Mouse (Mus musculus) embryo, embryonic 10 days (tissue): ENCODE results near the gene Tmem144.

Experiments used
- DNase-seq: peaks from one replicate; pipeline ENCODE4 v3.0.0-alpha.2; 2015; ENCODE audit warnings: low spot score

Tmem144 gene

DNA sequence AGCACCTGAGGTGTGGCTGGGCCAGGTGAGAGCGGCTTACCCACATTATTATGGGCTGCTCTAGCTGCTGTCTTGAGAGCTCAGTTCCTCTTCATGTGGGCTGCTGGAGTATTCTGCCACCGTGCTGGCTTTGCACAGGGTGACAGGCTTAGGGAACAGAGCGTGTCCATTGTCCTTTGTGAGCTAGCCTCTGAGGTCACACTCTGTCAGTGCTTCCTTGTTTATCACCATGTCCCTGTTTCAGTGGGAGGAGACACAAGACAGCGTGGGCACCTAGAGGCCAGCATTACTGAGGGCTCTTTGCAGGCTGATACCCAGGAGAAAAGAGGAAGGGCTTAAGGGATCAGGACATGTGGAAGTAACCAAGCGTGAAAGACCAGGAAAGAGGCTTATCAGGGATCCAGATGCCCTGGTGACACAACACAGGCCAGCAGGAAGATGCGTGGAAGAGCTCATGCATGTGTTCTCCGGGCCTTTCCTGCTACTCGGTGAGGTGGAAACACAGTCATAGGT is at the start of gene Tmem144:
TSS of gene Tmem144 (minus strand) at position 120 of the 513 bp plus-strand sequence.
- peak; percentile 25 for DNase-seq

DNA sequence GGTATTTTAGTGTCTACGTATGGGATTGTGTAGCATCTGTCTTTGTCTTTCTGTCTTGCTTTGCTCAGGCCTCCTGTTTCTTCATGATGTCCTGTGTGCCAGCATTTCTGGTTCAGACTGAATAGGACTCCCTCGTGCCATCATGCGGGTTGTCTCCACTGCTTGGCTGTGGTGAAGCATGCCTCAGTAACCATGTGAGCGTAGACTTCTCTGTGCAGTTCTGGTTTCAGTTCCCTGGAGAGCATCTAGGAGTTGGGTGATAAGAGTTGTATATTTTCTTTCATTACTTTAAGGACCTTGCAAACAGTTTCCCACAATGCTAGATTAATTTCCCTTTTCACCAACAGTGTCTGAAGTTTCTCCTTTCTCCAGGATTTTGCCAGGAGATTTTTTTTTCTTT is 49.2 kb upstream of the Tmem144 start:
- no peak for DNase-seq

DNA sequence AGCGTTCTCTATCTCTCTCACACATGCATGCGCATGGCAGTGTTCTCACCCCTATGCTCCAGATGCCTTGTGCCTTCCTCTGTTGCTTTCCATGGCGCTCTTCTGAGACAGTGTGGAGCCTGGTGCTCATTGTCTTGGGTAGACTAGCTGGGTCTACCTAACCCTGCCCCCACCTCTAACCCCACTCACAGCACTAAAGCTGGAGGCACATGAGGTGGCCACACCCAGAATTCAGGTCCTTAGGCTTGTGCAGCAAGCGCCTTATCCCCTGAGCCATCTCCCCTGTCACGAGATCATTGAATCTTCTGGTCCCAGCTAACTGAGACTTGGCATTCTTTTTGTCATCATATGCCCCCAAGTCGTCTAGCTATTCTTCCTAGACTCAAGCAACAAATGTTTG is 48.7 kb upstream of the Tmem144 start:
- no peak for DNase-seq

DNA sequence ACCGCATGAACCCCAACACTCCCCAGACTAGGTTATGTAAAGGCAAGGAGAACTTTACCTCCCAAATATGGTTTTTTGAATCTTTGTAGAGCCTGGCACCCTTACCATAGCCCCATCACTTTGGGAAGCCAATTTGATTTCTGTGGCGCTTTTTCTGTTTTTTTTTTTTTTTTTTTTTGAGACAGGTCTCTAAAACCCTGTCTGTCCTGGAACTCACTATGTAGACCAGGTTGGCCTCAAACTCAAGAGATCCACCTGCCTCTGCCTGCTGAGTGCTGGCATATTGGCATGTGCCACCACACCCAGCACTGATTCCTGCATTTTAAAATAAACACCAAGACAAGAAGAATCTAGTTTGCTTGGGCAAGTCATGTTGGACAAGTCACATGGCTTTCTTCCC is 47.9 kb upstream of the Tmem144 start:
- no peak for DNase-seq

DNA sequence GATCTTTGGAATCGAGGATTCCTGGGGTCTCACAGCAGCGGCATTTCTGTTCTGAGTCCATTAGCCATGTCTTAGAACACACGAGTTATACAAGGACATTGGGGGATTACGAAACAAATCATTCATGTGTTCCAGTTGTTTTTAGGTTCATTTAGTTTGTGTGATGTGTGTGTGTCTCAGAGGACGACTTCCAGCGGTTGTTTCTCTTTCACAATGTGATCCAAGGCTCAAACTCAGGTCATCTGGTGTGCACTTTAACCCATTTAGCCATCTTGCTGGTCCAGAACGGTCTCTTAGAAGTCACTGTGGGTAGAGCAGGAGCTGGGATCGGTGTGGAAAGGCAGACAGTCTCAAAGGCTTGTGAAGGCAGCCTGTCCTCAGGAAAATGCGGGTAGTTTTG is 47.3 kb upstream of the Tmem144 start:
- no peak for DNase-seq

DNA sequence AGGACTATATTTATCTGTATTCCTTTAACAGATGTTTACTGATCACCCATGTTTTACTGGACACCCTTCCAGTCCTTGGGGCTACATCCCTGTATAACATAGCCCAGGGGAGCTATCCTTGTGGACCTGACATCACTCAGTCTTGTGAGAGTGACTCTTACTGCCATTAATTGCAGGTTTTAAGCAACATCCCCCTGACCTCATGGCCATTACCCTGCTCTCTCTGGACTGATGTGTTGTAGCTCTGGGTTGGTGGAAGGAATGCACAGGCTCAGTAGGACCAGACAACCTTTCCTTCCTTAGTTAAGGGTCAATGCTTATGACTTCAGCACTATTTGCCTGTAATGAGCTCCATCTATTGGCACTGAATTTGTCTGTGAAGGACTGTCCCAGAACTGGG is 45.9 kb upstream of the Tmem144 start:
- DNase-seq: no peak

DNA sequence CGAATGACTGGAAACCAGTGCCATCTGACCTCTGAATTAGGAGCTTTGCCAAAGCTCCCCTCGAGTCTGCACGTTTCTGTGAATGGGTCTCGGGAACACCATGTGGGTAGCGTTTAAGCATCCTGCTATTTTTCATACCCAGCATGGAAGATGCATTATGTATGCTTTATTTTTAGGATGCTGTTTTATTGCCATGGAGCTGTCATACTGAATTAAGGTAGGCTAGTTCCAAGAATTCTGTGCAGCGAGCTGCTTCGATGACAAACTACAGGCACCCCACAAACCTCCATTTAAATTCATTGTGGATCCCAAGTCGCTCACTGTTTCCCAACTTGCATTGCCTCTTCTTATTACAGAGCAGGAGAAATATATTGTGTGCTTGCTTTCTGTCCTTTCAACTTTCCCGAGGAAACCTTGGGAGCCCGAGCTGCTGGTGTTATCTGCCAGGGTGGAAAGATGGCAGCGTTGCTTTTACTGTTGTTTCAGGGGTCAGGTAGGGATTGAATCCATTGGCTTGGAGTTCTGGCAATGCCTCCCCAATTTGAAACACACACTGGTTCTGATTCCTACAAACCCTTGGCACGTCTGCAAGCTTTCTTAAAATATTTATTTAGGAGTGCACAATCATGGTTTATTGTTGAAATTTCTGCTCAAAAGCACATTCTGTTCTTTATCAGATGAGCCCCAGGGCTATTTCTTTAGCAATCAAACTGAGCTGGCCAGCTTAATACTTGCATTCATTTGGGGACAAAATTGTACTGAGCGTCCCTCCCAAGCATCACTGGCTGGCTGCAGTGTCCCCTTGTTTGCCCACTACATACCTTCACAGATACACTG is 45.2 kb upstream of the Tmem144 start:
- DNase-seq: no peak

DNA sequence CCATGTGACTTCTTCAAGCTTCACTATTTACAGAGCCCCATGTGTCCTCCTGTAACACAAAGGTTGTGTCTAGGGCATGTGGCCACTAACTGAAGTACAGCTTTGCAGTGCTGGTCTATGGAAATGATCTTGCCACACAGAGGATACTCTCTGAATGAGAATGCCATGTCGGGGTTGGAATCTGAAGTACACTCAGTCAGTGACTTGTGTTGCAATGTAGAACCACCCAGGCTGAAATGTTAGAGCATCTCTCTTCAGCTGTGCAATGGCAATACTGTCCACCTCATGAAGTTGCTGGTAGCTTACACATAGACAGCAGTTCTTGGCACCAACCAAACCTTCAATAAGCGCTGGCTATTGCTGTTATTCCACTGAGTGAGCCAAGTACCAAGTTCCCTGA is 35.4 kb upstream of the Tmem144 start:
- no peak for DNase-seq

DNA sequence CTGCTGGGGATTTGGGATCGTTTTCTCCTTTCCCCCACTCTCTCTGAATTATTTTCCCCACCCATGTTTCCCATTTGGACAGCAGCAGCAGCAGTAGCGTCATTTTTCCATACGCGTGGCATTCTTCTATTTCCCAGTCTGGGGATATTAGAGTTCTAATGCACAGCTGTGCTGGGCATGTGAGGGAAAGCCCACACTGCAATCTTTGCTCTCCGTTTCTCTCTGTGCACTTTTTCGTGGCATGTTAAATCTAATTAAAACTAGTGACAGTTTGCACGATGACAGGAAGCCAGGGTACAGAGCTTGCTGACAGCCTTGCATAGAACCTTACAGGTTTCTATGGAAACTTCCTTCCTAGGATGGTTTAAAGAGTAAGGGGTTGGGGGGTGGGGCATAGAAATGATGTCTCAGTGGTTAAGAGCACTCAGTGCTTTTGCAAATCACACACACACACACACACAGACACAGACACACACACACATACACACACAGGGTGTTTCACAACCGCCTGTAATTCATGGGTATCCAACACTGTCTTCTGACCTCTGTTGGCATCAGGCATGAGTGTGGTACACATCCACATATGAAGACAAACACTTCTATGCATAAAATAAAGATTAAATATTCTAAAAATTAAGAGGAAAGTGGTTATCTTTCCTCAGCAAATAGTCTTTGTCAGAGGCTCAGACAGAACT is 34.7 kb upstream of the Tmem144 start:
- DNase-seq: no peak

DNA sequence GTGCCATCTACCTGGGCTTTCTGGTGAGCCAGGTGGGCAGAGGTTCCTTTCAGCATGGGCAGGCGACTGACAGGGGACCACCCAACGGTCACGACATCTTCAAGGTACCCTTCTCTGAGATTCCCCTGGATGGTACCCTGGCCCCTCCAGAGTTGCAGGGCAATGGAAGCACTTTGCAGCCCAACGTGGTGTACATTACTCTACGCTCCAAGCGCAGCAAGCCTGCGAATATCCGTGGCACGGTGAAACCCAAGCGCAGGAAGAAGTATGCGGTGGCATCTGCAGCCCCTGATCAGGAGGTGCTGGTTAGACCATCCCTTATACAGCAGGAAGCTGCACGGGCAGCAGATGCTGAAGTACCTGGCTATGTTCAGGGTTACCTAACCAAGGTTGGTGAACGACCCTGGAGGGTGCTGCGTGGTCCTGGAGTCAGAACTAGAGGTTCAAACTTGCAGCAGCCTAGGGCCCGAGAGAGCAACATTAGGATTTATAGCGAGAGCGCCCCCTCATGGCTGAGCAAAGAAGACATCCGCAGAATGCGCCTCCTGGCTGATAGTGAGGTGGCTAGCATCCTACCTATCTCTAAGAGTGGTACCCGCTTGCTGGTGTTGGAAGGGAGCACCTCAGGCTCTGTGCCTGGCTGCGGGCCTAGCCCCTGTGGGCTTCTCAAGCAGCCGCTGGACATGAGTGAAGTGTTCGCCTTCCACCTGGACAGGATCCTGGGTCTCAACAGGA is 34.0 kb upstream of the Tmem144 start:
- no peak for DNase-seq

DNA sequence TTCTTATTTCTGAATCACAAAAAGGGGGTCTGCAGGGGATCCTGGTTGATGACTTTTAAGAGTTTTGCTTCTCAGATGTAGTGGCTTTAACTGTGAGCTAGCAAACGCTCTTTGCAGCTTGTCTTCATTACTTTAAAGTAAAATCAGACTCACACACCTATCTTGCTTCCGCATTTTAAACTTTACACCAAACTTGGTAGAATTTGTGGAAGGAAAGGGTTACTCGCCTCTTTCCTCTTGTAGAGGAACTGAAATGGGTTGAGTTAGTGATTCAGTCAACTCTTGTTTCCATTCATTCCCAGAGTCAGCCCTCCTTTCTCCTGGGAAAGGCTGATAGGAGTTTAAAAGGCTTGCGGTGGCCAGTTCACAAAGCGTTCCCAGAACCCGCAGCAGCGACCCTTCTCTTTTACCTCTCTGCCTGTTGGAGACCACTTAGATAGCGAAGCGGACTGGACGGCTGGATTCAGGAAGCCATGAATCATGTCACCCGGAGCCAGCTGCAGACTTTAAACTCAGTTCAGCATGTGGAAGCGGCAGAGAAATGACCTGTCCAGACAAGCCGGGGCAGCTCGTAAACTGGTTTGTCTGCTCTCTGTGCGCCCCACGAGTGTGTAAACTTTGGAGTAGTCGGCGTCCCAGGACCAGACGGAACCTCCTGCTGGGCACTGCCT is 33.2 kb upstream of the Tmem144 start:
- DNase-seq: peak; percentile 84

DNA sequence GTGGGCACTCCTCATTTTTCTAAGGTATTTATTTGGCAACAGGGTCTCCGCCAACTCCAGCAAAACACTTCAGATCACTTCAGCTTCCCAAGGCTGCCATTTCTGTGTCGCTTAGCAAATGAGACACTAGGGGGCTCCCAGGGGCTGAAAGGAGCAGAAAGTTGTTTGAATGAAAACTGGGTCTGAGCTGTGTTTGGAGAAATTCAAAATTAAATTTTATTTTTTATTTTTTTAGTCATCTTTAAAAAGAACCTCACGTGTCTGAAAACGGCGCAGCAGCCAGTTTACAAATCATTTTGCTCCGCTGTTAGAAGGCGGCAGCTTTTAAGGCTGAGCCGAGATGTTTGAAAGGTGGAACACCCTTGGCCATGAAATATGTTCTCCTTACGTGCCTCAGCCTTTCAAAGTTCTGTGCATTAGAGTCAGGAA is 32.2 kb upstream of the Tmem144 start:
- DNase-seq: peak; percentile 71

DNA sequence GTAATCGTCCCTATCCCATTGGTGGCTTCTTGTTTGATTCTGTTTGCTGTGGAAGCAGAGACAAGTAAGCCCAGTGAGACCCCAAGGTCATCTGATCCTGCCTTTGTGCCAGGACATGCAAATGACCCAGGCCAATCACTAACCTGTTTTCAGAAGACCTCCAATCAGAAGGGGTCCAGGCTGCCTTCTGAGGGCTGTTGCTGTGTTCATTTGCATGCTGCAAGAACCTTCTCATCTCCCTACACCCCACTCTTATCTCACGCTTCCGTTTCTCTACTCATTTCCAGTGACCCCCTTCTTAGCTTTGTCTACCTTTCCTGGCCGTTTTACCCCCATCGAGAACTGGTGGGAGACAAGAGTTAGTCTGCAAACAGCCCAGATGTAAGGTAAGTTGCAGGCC is 31.7 kb upstream of the Tmem144 start, which contains the start of gene Fam198b:
TSS of gene Fam198b (plus strand) at position 229 of the 400 bp plus-strand sequence.
- peak; percentile 40 for DNase-seq

DNA sequence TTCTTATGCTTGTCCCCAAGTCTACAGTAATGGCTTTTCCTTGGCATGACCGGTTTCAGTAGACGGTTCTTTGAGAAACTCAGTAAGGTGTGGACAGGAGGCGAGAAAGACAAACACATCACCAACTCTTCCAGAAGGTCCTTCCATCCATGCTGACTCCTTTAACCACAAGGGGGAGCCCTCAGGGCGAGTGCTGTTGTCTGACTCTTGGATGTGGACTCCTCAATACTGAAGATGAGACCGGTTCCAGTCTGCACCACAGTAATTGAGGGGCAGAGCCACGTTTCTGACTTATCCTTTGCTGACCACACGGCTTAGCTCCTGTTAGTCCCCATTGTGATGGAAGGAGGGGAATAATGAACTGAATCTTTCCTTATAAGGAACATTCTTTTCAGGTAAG is 30.5 kb upstream of the Tmem144 start:
- DNase-seq: peak; percentile 68

DNA sequence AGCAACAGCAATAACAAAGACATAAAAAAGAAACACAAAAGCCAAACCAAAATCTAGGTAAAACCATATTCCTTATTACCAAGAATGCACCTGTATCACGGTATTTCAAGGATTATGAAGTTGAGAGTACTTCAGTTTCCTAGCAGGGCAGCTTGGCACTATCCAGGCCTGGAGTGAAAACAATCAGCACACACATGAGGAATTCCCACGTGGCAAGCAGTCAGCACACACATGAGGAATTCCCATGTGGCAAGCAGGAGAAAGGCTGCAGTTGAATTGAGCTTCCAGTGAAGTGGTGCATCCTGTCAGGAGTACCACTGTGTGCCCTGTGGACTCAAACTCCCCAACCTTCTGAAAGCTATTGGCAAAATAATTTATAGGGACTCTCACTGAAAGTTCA is 29.1 kb upstream of the Tmem144 start:
- DNase-seq: no peak

DNA sequence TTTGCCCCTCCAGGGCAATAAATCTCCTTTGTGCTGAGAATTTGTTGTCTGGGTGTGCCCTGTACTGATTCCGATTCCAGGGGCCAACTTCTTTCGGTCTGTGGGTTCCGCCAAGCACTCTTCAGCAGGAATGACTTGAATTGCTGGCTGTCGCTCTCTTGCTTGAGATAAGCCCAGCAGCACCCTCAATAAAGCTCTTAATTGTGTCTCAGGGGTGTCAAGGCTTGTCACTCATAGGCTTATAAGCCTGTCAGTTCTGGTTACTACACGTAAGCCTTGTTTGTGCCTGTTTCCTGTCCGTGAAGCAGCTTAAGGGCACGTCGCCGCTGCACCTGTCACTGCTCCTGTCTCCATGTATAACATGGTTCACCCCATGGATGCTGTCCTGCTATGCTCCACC is 26.7 kb upstream of the Tmem144 start:
- no peak for DNase-seq

DNA sequence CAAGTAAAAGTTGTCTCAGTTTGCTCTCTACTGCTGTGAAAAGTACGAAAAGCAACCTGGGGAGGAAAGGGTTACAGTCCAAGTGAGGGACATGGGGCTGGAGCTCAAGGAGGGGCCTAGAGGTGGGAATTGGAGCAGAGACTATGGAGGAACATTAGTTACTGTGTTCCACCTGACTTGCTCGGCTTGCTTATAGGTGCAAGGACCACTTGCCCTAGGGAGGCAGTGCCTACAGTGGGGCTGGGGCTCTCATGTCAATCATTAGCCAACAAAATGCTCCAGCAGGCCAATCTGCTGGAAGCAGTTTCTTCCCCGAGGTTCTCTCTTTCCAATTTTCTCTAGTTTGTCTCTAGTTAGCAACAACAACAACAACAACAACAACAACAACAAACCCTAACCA is 25.8 kb upstream of the Tmem144 start:
- DNase-seq: no peak

DNA sequence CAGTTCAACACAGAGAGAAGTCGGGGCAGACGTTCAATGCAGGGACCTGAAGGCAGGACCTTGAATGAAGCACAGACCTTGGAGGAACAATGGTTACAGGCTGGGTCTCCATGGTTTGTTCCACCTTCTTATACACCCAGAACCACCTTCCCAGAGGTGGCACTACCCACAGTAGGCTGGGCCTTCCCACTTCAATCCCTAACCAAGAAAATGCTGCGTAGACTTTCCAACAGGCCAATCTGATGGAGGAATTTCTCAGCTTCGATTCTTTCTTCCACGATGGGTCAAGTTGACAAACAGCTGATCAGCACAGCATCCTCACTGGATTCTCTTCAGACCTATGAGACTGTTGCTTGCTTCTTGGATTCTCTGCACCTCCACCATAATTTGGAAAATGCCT is 22.9 kb upstream of the Tmem144 start:
- no peak for DNase-seq

DNA sequence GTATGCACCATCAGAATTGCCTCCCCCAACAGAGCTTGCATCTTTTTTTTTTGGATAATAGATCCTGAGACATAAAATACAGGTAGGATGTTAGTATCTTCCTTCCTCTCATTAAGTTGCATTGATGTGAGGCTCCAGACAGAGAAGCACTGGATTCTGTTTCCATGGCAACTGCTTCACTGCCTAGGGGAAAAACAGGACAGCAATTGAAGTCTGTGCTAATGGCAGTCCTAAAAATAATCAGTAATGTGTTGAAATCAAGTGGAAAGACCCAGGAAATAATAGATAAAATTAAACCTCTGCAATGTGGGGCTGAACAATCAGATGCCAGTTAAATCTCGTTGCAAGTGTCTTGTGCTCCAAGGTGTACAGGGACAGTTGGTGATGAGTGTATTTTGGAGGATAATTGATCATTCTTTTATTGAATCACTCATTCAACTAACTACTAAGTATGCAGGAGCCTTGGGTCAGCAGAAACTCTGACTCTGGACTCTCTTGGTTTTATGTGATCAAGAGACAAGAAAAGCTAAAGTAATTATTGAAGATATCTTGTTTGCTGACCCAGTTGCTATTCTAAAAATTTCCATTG is 14.6 kb upstream of the Tmem144 start:
- DNase-seq: no peak

DNA sequence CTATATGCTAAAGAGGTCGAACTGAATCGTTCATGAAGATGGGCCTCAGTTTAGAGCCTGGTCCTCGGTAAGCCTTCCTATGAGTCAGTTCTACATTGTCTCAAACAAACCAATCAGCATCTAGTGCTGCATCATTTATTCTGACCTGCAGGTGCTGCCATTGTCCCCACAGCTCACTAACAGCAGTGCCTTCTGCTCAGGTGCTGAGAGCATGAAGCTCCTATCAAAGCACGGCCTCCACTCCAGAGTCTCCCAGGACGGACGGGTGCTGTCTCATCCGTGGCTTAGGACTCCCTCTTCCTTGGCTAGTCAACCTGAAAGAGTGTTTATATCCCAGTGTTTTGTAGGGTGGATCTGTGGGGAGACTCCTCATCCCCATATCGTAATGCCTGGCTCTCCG is 14.0 kb upstream of the Tmem144 start:
- no peak for DNase-seq

DNA sequence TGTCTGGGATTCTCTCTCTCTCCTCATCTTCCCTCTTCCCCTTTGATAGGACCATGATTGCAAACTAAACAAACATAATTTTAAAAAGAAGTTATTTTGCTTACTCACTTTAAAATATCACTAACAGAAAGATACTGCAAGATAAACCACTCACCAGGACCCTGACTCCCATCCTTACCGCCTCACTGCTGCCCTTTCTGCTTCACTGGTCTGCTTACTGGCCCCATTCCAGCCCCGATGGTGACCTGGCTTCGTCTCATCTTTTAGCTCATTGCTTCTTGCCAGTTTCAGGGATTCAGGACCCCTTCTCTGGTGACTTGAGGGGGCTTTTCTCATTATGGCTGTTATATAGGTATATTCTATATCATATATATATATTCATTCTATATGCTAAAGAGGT is 13.5 kb upstream of the Tmem144 start:
- DNase-seq: no peak

DNA sequence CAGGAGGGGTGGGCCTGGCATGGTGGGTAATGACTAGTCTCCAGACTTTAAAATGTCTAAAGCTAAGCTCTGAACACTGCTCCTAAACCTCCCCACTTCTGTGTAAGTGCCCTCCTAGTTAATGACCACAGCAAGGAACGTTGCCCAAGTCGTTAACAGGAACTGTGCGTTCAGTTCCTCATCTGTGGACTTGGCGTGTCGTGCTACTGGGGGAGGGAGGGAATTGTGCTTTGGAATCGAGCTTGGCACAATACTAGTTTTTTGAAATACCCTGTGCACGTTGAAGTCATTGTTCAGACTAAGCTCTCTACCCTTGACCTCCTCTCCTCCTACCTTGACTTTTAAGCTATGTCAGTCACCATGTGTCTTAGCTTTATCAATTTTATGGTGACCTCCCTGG is 12.3 kb upstream of the Tmem144 start:
- DNase-seq: no peak
